Mouse (Mus musculus): ENCODE measurements around the gene Rassf8. TPM values are rescaled to one million over a fixed set of nuclear protein-coding genes. Genes with fewer than 3 reads are reported as not detected.

Rassf8 gene
- polyA plus RNA-seq, 1 experiment from 2014 or later = 16.6 TPM

- Histone ChIP-seq H3K4me3 (ENCODE audit: low read depth, low read length) (peak overlapping the region; percentile 65), H3K36me3 (ENCODE audit: control insufficient read depth, insufficient read depth, low read length) (no peaks in the 10 kb centered on the region), H3K27ac (replicated peaks; ENCODE audit: low read depth, low read length) (no peak overlapping the region; the same call in 1 of the 2 replicates), H3K9me3 (ENCODE audit: control insufficient read depth, low read length) (no peaks in the 10 kb centered on the region), H3K9ac (ENCODE audit: low read depth, low read length) (peak overlapping the region; percentile 63), H3K4me1 (ENCODE audit: control insufficient read depth, insufficient read depth, low read length) (peaks cover 11% of the 10 kb centered on the region; the same call in 1 of the 2 replicates), H3K27me3 (replicated peaks; ENCODE audit: control insufficient read depth, insufficient read depth, low read length) (peaks cover 44% of the 10 kb centered on the region), H3K4me2 (ENCODE audit: low read depth, low read length) (peak overlapping the region; percentile 100)
- under 1% methylated on average over 48 of the region's 69 CpGs for WGBS
- DNase-seq (ENCODE audit: low spot score) (peak; percentile 87), ATAC-seq (ENCODE audit: low read depth) (peak; percentile 73)
These were observed 119.6 kb downstream of the Rassf8 start for GRCm38 (mm10) chr6:145865886-145866851.

GRCm38 (mm10) chr6:145867111-145867510 is 120.6 kb downstream of the Rassf8 start:
- Histone ChIP-seq H3K9ac (ENCODE audit: low read depth, low read length) (no peak overlapping the region), H3K9me3 (ENCODE audit: control insufficient read depth, low read length) (no peaks in the 10 kb centered on the region), H3K4me3 (ENCODE audit: low read depth, low read length) (peak overlapping the region; percentile 65; the same call in 1 of the 2 replicates), H3K4me1 (ENCODE audit: control insufficient read depth, insufficient read depth, low read length) (peaks cover 11% of the 10 kb centered on the region; the same call in 1 of the 2 replicates), H3K36me3 (ENCODE audit: control insufficient read depth, insufficient read depth, low read length) (no peaks in the 10 kb centered on the region), H3K27ac (replicated peaks; ENCODE audit: low read depth, low read length) (no peak overlapping the region), H3K4me2 (ENCODE audit: low read depth, low read length) (peak overlapping the region; percentile 100), H3K27me3 (replicated peaks; ENCODE audit: control insufficient read depth, insufficient read depth, low read length) (peaks cover 42% of the 10 kb centered on the region)
- WGBS = 52% methylated on average over 3 of the region's 3 CpGs
- ATAC-seq (ENCODE audit: low read depth) (no peak), DNase-seq (ENCODE audit: low spot score) (no peak)

Other genes with a start within 250 kb of the Rassf8 start
- gene Lmntd1, start 132.4 kb upstream of the Rassf8 start, polyA plus RNA-seq (2014; fragmentation: Nextera tagmentation; extraction: Ambion mirVana) = 1.3 TPM in 2 replicates
- not detected in 2 replicates for gene Tuba3b, start 131.0 kb upstream of the Rassf8 start, polyA plus RNA-seq (2014; fragmentation: Nextera tagmentation; extraction: Ambion mirVana)
- 3.0 and 3.3 TPM in 2 replicates for gene Bhlhe41, start 118.8 kb downstream of the Rassf8 start, polyA plus RNA-seq (2014; fragmentation: Nextera tagmentation; extraction: Ambion mirVana)
- 17.7 and 19.1 TPM in 2 replicates for gene Sspn, start 184.9 kb downstream of the Rassf8 start, polyA plus RNA-seq (2014; fragmentation: Nextera tagmentation; extraction: Ambion mirVana)

Measured in embryonic facial prominence, embryonic 14.5 days (tissue).